Mouse (Mus musculus): Measurements from ENCODE around the gene Herc2.

Herc2 gene

DNA sequence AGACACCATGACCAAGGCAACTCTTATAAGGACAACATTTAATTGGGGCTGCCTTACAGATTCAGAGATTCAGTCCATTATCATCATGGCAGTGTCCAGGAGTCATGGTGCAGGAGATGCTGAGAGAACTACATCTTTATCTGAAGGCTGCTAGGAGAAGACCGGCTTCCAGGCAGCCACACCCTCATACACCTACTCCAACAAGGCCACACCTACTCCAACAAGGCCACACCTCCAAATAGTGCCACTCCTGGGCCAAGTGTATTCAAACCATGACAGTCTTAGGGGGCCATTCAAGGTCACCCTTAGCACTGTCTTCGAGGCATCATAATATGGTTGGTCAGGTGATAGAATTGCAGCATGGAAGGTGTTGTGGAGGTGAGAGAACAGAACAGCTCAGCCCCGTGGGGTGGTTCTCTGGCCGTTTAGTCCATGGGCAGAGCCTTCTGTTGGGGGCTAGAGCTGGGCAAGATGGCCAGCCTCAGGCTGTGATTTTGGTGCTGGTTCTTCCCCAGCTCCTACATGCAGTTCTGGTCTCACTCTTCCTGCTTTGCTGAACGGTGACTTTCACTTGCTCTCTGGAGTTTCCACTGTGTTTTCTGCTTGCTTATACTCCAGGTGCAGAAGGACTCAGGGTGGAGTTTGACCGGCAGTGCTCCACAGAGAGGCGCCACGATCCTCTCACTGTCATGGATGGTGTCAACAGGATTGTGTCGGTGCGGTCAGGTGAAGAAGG, 151.7 kb downstream of the Herc2 start:
- DNase-seq (ENCODE audit: low read depth): no peak

DNA sequence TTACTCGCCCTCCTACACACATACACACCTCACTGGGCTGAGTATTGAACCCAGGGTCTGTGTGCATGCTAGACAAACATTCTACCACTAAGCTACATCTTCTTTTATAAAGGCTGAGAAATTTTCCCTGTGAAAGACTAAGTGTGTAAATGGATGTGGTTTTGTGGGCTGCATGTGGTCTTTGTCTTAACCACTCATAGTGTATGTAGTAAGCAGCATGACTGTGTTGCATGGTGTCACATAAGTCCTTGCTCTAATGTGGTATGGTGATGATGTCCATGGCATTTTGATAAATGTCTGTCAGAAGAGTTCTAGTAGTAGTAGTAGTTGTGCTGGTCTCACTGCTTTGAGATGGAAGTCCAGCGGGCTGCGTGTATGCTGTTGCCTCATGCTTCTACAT, 152.8 kb downstream of the Herc2 start:
- DNase-seq (ENCODE audit: low read depth): no peak

DNA sequence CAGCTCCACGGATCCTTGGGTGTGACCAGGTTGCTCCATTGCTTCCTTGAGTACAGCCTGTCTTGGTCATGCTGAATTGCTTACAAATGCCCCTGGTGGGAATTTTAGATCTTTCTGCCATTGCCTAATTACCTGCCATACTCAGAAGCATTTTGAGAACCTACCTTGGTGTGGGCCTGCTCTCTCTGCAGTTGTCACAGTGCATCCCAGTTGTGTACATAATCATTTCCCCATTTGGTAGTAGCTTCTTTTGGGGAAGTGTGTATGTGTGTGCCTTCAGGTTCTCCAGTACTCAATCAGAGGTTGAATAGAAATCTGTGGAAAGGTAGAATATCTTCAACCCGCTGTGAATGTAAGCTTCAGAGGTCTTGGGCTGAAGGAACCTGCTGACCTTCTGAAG, 153.3 kb downstream of the Herc2 start:
- DNase-seq (ENCODE audit: low read depth): no peak

DNA sequence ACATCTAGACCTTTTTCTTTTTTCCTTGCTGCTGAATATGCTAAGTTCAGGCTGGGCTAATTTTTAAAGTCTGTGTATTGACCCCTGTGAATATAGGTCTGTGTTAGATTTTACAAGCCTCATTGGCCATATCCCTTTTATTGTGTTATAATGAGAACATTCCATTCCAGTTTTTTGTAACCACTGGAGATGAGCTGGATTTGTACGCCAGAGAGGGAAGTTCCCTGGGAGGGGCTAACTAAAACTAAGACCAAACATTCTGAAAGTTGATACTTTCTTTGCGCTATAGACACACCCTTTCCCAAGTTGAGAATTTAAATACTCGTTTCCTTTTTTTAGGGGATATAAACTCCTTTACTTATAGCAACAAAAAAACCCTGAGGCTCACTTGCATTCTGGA, 154.9 kb downstream of the Herc2 start:
- DNase-seq (ENCODE audit: low read depth): no peak

DNA sequence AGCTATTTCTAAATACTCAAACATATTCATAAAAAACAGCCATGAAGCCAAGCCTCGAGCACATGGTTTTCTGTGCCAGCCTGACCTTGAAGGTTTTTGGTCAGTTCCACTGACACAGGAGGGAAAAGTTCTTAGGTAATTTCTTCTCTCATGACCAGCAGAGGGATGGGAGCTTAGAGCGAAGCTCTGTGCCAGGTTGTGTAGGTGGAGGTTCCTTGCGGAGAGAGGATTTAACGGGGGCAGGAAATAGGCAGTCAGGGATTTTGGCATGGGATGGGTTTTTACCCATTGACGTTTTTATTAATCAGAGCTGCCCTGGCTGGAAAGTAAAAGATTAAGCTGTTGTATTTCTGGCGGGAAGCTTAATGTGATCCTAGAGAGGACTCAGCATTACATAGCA, 170.8 kb downstream of the Herc2 start:
- DNase-seq (ENCODE audit: low read depth): no peak

DNA sequence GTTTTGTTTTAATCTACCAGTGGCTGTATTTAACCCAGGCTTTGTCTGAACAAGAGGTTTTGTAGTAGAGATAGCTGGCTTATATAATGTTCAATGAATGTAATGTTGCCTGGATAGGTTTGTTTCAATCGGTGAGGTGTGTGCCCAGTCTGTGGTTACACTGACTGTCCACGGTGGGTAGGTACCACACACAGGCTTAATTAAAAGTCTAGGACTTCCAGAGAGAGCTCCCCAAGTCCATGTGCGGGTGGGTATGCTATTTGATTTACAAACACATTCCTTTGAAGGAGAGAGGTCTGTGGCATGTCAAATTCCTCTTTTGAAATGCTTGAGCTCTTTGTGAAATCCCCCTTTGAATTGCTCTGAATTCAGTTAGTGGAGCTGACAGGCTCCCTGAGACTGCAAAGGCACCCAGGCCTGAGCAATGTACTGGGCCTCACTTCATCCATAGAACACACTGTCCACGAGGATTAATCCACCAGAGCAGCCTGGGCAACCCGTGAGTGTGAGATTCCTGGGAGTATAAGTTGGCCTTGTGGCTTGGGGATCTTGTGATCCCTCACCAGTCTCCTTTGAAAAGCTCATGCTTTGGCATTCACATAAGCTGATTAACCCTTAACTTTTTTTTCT, 185.9 kb downstream of the Herc2 start:
- no peak for DNase-seq (ENCODE audit: low read depth)

DNA sequence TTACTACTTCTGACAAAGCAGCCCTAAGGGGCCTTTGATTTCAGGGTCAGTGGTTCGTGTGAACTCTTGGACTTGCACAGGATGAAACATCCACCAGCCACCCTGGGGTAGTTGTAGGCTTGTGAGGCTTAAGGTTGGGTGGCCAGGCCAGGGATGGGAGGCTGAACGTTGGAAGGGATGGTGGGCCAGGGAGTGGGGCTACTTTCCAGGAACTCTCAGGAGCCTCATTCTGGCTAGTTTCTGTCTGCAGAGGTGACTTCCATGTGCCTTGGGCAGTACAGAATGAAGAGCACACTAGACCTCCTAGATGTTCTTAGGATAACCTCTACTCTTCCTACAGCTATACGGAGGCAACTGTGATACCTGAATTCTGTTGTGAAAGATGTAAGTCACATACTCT, 186.6 kb downstream of the Herc2 start:
- DNase-seq (ENCODE audit: low read depth): no peak

DNA sequence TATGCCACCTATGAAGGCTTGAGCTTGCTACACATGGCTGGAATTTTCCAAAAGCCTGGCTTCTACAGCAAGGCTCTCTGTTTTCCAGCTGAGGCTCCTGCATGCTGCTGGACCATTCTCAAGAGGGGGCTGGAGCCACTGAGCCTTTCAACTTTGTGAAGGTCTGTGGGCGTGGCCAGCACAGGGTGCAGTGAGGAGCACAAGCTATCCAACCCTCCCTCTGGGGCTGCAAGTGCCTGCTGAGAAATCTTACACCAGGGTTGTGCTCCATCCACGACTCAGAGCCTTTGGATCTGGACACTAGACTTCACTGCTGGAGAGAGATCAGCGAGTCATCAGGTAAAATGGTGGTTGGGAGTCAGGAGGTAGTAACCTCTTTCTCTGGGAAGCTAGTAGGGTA, 189.5 kb downstream of the Herc2 start, which contains the start of gene Oca2:
Oca2 (plus strand) TSS at position 218 of the 400 bp plus-strand sequence.
- DNase-seq (ENCODE audit: low read depth): no peak

DNA sequence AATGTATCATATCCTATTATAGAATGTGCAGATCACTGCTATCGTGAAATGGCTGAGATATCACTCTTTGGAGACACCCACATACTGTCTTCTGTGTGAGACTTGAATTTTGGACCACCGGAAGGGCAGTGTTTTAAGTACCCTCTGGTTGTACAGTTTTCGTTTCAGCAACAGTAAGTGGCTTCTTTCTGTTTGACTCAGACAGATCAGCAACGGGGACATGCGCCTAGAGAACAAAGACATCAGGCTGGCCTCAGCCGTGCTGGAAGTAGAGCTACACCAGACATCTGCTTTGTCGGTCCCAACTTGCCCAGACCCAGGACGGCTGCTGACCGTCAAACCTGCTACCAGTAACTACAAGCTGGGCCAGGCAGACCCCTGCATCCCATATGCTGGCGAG, 204.6 kb downstream of the Herc2 start:
- DNase-seq (ENCODE audit: low read depth): no peak

DNA sequence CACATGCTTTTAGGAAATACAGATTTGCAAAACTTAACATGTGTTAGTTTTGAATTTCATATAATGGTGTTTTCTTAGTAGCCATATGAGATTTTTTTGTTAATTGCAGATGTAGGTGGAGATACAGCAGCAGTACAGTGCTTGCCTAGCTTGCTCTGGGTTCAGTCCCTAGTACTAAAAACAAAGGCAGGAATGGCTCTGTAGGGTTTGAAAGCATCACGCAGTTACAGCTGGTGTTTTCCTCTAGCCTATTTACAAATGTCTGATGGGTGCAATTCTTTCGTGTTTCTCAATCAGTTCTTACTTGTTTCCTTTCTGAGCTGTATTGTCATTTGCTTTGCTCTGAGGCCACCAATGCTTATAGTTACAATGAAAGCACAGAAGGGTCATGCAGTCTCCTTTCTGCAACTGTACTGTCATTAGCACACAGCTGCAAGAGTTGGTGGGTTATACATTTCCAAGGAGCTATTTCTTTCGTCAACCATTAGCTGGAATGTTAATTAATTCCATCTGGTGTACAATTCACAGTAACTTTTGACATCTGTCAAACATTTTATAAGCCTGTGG, 208.0 kb downstream of the Herc2 start:
- no peak for DNase-seq (ENCODE audit: low read depth)

DNA sequence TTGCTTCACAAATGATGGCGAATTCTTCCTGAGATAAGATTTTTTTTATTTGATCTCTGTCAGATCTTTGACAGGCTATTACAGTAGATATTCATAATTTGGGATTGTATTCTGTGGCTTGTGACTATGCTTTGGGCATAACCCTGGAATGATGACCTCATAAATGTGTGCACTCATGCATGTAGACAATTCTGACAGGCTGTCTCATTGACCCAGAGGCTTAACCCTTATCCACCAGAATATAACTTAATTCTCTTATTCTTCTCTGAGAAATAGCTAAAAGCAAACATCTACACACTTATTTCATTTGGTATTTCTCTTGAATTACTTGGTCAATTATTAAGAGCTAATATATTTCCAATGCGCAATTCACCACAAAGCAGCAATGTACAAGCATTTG, 227.5 kb downstream of the Herc2 start:
- no peak for DNase-seq (ENCODE audit: low read depth)
